Comparison of ENCODE assay signal across 8 mouse cellular contexts in genomic region chr4:136177244-136177611, GRCm38 (mm10). TPM values are rescaled to one million over a fixed set of nuclear protein-coding genes. Genes with fewer than 3 reads are reported as not detected.
DNase-seq lines count a peak whose midpoint lies in the region; ATAC-seq lines count a peak whose summit lies in the region.

No protein-coding gene starts in this region.

- 38% methylated on average over 8 of the region's 8 CpGs for WGBS in hindbrain, embryonic 12.5 days
- 41% methylated on average over 8 of the region's 8 CpGs for WGBS in hindbrain, embryonic 14.5 days
- WGBS in embryonic facial prominence, embryonic 15.5 days, result 39% methylated on average over 8 of the region's 8 CpGs
- 29% methylated on average over 8 of the region's 8 CpGs for WGBS in intestine, embryonic 16.5 days
- 47% methylated on average over 8 of the region's 8 CpGs for WGBS in midbrain, embryonic 13.5 days

- H3K27ac ChIP-seq in hindbrain, embryonic 12.5 days, result peak overlapping the region; percentile 77
- H3K27ac ChIP-seq in hindbrain, embryonic 14.5 days, result no peak overlapping the region
- peak overlapping the region; percentile 63 for H3K27ac ChIP-seq in embryonic facial prominence, embryonic 15.5 days (replicated peaks)
- H3K27ac ChIP-seq in intestine, embryonic 16.5 days (ENCODE audit: low read length), result peak overlapping the region; percentile 85
- peak overlapping the region; percentile 49 for H3K27ac ChIP-seq in midbrain, embryonic 13.5 days

- no peak overlapping the region for H3K4me3 ChIP-seq in hindbrain, embryonic 12.5 days
- no peak overlapping the region for H3K4me3 ChIP-seq in hindbrain, embryonic 14.5 days (replicated peaks; ENCODE audit: low read length)
- H3K4me3 ChIP-seq in embryonic facial prominence, embryonic 15.5 days (replicated peaks), result no peak overlapping the region
- H3K4me3 ChIP-seq in intestine, embryonic 16.5 days (ENCODE audit: low read length), result no peak overlapping the region
- H3K4me3 ChIP-seq in midbrain, embryonic 13.5 days (replicated peaks), result no peak overlapping the region

- no peak for DNase-seq in hindbrain, embryonic 14.5 days (ENCODE audit: low spot score)
- DNase-seq in right cerebral cortex, adult 18-20 months, result no peak
- DNase-seq in frontal cortex, postnatal 14 days (ENCODE audit: low spot score in 2 of 2), result no peak

- peak overlapping the region; percentile 17; the same call in 1 of the 2 replicates for H3K4me2 ChIP-seq in hindbrain, embryonic 12.5 days (replicated peaks)
- no peak overlapping the region for H3K4me2 ChIP-seq in hindbrain, embryonic 14.5 days (replicated peaks)
- no peak overlapping the region for H3K4me2 ChIP-seq in embryonic facial prominence, embryonic 15.5 days (replicated peaks)
- H3K4me2 ChIP-seq in intestine, embryonic 16.5 days (ENCODE audit: low read depth, low read length), result 0 out of 2 replicates have a peak overlapping the region, but pooled peaks have one; percentile 35
- no peak overlapping the region for H3K4me2 ChIP-seq in midbrain, embryonic 13.5 days (replicated peaks)

- peaks cover 63% of the 10 kb centered on the region for H3K4me1 ChIP-seq in hindbrain, embryonic 12.5 days
- peaks cover 25% of the 10 kb centered on the region; the same call in 1 of the 2 replicates for H3K4me1 ChIP-seq in hindbrain, embryonic 14.5 days (replicated peaks; ENCODE audit: control insufficient read depth, insufficient read depth, low read length)
- H3K4me1 ChIP-seq in embryonic facial prominence, embryonic 15.5 days, result peaks cover 78% of the 10 kb centered on the region
- H3K4me1 ChIP-seq in intestine, embryonic 16.5 days (ENCODE audit: control insufficient read depth, insufficient read depth, low read length), result peaks cover 73% of the 10 kb centered on the region
- peaks cover 69% of the 10 kb centered on the region for H3K4me1 ChIP-seq in midbrain, embryonic 13.5 days (replicated peaks)

- 0 out of 2 replicates have a peak overlapping the region, but pooled peaks have one; percentile 42 for H3K9ac ChIP-seq in hindbrain, embryonic 12.5 days
- H3K9ac ChIP-seq in hindbrain, embryonic 14.5 days, result no peak overlapping the region
- H3K9ac ChIP-seq in embryonic facial prominence, embryonic 15.5 days, result no peak overlapping the region
- H3K9ac ChIP-seq in intestine, embryonic 16.5 days (ENCODE audit: low read depth, low read length), result no peak overlapping the region
- no peak overlapping the region for H3K9ac ChIP-seq in midbrain, embryonic 13.5 days (replicated peaks)

- no peaks in the 10 kb centered on the region for H3K36me3 ChIP-seq in hindbrain, embryonic 12.5 days
- no peaks in the 10 kb centered on the region for H3K36me3 ChIP-seq in hindbrain, embryonic 14.5 days (replicated peaks; ENCODE audit: control insufficient read depth, insufficient read depth)
- H3K36me3 ChIP-seq in embryonic facial prominence, embryonic 15.5 days, result no peaks in the 10 kb centered on the region
- H3K36me3 ChIP-seq in intestine, embryonic 16.5 days (ENCODE audit: control insufficient read depth, insufficient read depth, low read length), result no peaks in the 10 kb centered on the region
- no peaks in the 10 kb centered on the region for H3K36me3 ChIP-seq in midbrain, embryonic 13.5 days

- H3K9me3 ChIP-seq in hindbrain, embryonic 12.5 days (replicated peaks), result no peaks in the 10 kb centered on the region
- H3K9me3 ChIP-seq in hindbrain, embryonic 14.5 days (ENCODE audit: control insufficient read depth, low read length), result no peaks in the 10 kb centered on the region
- H3K9me3 ChIP-seq in embryonic facial prominence, embryonic 15.5 days (replicated peaks), result no peaks in the 10 kb centered on the region
- no peaks in the 10 kb centered on the region for H3K9me3 ChIP-seq in intestine, embryonic 16.5 days (ENCODE audit: control insufficient read depth, low read length)
- H3K9me3 ChIP-seq in midbrain, embryonic 13.5 days, result no peaks in the 10 kb centered on the region

- H3K27me3 ChIP-seq in hindbrain, embryonic 12.5 days, result no peaks in the 10 kb centered on the region; the same call in 1 of the 2 replicates
- no peaks in the 10 kb centered on the region for H3K27me3 ChIP-seq in hindbrain, embryonic 14.5 days (ENCODE audit: control insufficient read depth, insufficient read depth, low read length)
- H3K27me3 ChIP-seq in embryonic facial prominence, embryonic 15.5 days, result no peaks in the 10 kb centered on the region
- H3K27me3 ChIP-seq in intestine, embryonic 16.5 days (replicated peaks; ENCODE audit: control insufficient read depth, insufficient read depth, low read length), result no peaks in the 10 kb centered on the region
- peaks cover 5% of the 10 kb centered on the region; the same call in 1 of the 2 replicates for H3K27me3 ChIP-seq in midbrain, embryonic 13.5 days

- no peak; the same call in 1 of the 2 replicates for ATAC-seq in hindbrain, embryonic 12.5 days (ENCODE audit: low FRiP score)
- ATAC-seq in hindbrain, embryonic 14.5 days (ENCODE audit: low FRiP score), result no peak
- ATAC-seq in embryonic facial prominence, embryonic 15.5 days (ENCODE audit: insufficient number of reproducible peaks, low FRiP score, low TSS enrichment, low read depth), result no peak
- ATAC-seq in intestine, embryonic 16.5 days, result peak; percentile 1; the same call in 1 of the 2 replicates
- ATAC-seq in midbrain, embryonic 13.5 days, result no peak
- ATAC-seq in frontal cortex, adult (ENCODE audit: low TSS enrichment), result no peak

RNA-seq across cellular contexts. Expression of gene E2f2, which starts 5.0 kb away (rescaled TPM):
- 7.0 and 7.9 TPM in 2 replicates for polyA plus RNA-seq in hindbrain, embryonic 12.5 days (2016; fragmentation: Nextera tagmentation; extraction: Ambion mirVana)
- 1.2 and 1.3 TPM in 2 replicates for polyA plus RNA-seq in hindbrain, embryonic 14.5 days (2014; fragmentation: Nextera tagmentation; extraction: Ambion mirVana)
- polyA plus RNA-seq in embryonic facial prominence, embryonic 15.5 days (2015; fragmentation: Nextera tagmentation; extraction: Ambion mirVana), result 10.1 and 12.5 TPM in 2 replicates
- 7.5 and 9.3 TPM in 2 replicates for polyA plus RNA-seq in intestine, embryonic 16.5 days (2015; fragmentation: Nextera tagmentation; extraction: Ambion mirVana)
- polyA plus RNA-seq in midbrain, embryonic 13.5 days (2015; fragmentation: Nextera tagmentation; extraction: Ambion mirVana), result 3.8 and 4.0 TPM in 2 replicates

RNA-seq across cellular contexts. Expression of gene Asap3, which starts 28.9 kb away (rescaled TPM):
- polyA plus RNA-seq in hindbrain, embryonic 12.5 days (2016; fragmentation: Nextera tagmentation; extraction: Ambion mirVana), result 11.6 and 11.8 TPM in 2 replicates
- 4.9 TPM in 2 replicates for polyA plus RNA-seq in hindbrain, embryonic 14.5 days (2014; fragmentation: Nextera tagmentation; extraction: Ambion mirVana)
- polyA plus RNA-seq in embryonic facial prominence, embryonic 15.5 days (2015; fragmentation: Nextera tagmentation; extraction: Ambion mirVana), result 13.3 and 14.1 TPM in 2 replicates
- 3.3 and 4.4 TPM in 2 replicates for polyA plus RNA-seq in intestine, embryonic 16.5 days (2015; fragmentation: Nextera tagmentation; extraction: Ambion mirVana)
- 3.9 and 4.5 TPM in 2 replicates for polyA plus RNA-seq in midbrain, embryonic 13.5 days (2015; fragmentation: Nextera tagmentation; extraction: Ambion mirVana)

RNA-seq across cellular contexts. Expression of gene Id3, which starts 33.9 kb away (rescaled TPM):
- polyA plus RNA-seq in hindbrain, embryonic 12.5 days (2016; fragmentation: Nextera tagmentation; extraction: Ambion mirVana), result 372 and 426 TPM in 2 replicates
- polyA plus RNA-seq in hindbrain, embryonic 14.5 days (2014; fragmentation: Nextera tagmentation; extraction: Ambion mirVana), result 194 and 206 TPM in 2 replicates
- 432 and 441 TPM in 2 replicates for polyA plus RNA-seq in embryonic facial prominence, embryonic 15.5 days (2015; fragmentation: Nextera tagmentation; extraction: Ambion mirVana)
- polyA plus RNA-seq in intestine, embryonic 16.5 days (2015; fragmentation: Nextera tagmentation; extraction: Ambion mirVana), result 232 and 245 TPM in 2 replicates
- polyA plus RNA-seq in midbrain, embryonic 13.5 days (2015; fragmentation: Nextera tagmentation; extraction: Ambion mirVana), result 175 and 214 TPM in 2 replicates

Comparison
In these comparisons a context has a peak if more than half of its experiments do, and no peak if none do; other contexts are left out.
1. H3K4me2 ChIP-seq: peak in hindbrain, embryonic 12.5 days (single experiment) and intestine, embryonic 16.5 days (single experiment); none in hindbrain, embryonic 14.5 days (single experiment), embryonic facial prominence, embryonic 15.5 days (single experiment) and midbrain, embryonic 13.5 days (single experiment).